Mouse (Mus musculus): ENCODE results near the gene Dmwd.

GRCm38 (mm10) chr7:19086042-19086441 lies 10.0 kb downstream of the Dmwd start:
- no peak for TF ChIP-seq CTCF (IDR thresholded peaks at IDR 0.05; ENCODE audit: extremely low read depth, insufficient read depth, low read length)
- TF ChIP-seq POLR2A (IDR thresholded peaks at IDR 0.05; ENCODE audit: extremely low read depth, insufficient read depth, low read length), result no peak

Measured in cortical plate, adult 2 months (tissue).